Mouse (Mus musculus) urinary bladder, postnatal 25 days (tissue): Measurements from ENCODE around the gene Sft2d1.
"Not testable (repeated sequence)": the region's sequence is repeated elsewhere in the genome, so short reads cannot be mapped to it uniquely, and the experiment has no call there.

Source experiments
- DNase-seq: peaks from one replicate; pipeline ENCODE4 v3.0.0; 2022; ENCODE audit warnings: low spot score

Gene Sft2d1

DNA sequence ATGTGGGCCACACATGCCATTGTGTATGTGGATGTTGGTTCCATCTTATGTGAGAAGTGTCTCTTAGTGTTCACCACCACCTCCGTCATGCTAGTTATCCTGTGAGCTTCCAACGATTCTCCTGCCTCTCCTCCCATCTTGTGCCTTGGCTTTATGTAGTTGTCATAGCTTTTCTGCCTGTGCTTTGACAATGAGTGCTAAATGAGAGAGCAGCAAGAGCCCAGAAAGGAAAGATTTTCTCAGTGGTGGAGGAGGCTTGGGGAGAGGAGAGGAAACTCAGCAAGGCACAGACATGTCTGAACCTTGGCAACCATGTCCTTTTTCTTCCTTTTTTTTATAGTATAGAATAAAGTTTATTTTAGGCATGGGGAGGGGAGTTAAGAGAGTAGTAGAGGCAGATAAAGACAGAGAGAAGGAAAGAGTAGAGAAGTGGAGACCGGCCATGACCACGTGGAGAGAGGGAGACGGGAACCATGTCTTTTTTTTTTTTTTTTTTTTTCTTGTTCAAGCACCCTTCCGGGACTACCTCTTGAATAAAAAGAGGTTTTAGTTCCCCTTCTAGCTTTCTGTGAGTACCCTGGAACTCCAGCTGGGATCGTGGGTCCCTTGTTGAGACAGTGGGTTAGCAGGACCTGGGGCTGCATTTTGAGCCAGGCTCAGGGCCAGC, 8.0 kb upstream of the Sft2d1 start:
- no peak for DNase-seq

DNA sequence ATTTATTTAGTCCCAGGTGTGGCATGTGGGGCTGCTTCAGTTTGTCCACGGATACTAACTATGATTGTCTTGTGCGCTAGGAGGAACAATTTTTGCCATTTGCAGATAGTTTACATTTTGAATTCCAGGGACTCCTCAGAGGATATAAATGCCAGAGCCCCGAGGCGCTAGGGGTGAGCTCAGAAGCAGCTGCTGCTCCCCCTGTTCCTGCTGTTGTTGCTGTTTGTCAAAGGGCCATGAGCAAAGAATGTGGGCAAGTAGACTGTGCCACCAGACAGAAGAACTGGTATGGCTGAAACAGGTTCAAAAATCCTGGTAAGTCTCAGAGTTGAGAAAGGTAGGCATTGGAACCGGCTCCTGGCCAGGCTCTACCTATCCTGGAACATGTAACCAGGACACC, 7.2 kb upstream of the Sft2d1 start:
- no peak for DNase-seq

GRCm38 (mm10) chr17:8305801-8306200, 5.1 kb upstream of the Sft2d1 start:
- no peak for DNase-seq

GRCm38 (mm10) chr17:8311751-8312150, 849 bp downstream of the Sft2d1 start:
- no peak for DNase-seq

GRCm38 (mm10) chr17:8313976-8314375, 3.1 kb downstream of the Sft2d1 start:
- no peak for DNase-seq

DNA sequence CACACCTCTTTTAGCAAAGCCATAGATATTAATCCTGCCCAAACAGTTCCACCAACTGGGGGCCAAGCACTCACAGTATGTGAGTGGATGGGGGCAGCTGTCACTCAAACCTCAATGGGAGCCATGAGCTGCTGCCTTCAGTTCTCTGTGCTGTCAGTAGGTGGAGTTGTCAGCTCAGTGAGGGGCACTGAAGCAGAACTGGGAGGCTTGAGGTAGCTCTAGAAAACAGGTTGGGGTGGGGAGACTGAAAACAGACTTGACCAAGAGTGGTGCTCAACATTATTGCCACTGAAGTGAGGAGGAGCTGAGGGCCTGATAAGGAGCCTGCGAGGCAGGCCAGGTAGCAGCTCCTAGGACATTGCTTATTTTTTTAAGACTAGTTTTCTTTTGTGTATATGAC, 5.3 kb downstream of the Sft2d1 start:
- DNase-seq: no peak

GRCm38 (mm10) chr17:8326877-8327276, 16.0 kb downstream of the Sft2d1 start:
- not testable (repeated sequence) for DNase-seq

GRCm38 (mm10) chr17:8328511-8329174, 17.7 kb downstream of the Sft2d1 start:
- no peak for DNase-seq

GRCm38 (mm10) chr17:8330602-8331001, 19.7 kb downstream of the Sft2d1 start:
- DNase-seq: no peak

DNA sequence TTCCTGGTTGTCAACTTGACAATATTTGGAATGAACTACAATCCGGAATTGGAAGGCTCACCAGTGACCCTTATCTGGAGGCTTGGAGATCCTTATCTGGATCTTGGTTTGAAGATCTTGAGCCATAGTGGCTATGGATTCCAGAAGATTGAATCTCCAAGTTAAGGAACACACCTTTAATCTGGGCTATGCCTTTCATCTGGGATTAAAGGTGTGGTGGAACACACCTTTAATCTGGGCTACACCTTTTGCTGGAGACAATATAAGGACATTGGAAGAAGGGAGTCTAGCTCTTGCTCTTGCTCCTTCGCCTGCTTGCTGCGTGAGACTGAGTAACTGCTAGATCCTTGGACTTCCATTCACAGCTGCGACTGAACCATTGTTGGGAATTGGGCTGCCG, 26.3 kb downstream of the Sft2d1 start, which contains the start of gene Prr18:
Gene Prr18, plus strand, starts transcription at position 301 of the 400 bp plus-strand sequence.
- DNase-seq: not testable (repeated sequence)

DNA sequence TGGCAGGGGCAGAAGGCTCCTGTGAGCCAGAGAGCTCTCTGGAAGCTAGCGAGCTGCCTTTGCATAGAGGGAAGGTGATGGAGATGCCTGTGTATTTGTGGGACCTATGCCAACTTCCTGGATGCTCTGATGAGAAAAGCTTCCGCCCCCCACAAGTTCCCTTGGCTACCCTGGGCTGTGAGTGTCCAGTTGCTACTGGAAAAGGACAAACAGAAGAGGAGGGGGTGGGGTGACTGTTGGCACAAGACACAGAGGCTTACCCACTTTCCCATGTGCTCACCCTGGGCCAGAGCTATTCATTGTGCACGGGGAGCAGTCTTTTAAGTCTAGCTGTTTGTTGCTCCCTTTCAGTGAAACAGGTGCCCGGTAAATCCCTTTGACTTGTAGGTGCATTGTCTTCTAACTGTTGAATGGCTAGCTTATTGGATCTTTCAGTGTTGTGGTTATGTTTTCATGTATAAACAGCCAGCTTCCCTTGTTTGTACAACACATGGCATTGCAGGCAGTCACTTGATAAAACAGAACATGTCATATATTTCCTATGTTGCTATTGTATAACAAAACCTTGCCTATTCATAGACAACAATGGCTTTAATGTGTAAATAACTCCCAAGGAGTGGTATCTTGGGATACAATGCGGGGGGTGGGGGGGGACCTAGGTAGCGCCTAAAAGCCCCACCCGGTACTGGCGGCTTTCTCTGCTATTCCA, 28.9 kb downstream of the Sft2d1 start:
- no peak for DNase-seq

DNA sequence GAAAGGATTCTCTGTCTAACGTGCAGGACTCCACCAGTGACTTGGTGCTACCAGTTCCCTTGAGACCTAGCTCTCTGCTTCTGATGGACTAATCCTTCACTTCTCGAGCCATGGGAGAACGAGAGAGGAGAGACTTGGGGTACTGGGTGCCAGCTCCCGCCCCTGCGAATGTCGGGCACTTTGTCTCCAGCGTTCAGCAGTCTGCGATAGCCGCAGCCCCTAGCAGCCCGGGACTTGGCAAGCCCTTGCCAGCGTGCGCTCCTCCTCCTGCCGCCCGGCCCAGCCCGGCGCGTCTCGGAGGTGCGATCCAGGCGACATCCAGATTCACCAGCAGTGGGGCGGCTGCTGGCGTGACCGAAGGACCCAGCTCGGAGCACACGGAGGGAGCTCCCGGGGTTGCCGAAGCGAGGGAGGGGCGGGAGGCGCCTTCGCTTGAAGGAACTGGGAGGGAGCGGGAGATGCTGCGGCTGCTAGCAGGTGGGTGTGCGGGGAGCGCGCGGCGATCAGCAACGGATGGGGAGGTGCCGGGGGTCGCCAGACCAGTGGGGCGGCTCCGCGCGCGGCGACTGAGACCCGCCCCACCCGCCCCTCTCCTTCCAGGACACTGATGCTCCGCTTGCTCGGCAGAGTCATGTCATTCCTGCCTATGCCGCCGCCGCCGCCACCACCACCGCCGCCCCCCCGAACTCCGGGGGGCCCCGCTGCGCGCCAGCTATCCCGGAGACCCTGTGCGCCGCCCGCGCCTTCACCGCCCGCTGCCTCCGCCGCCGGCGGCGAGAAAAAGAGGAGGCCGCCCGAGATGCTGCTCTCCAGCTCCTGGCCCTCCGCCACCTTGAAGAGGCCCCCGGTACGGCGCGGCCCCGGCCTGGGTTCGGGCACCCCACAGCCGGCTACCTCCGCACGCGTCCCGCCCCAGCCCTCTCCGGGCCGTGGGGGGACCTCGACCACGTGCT, 29.8 kb downstream of the Sft2d1 start:
- no peak for DNase-seq

GRCm38 (mm10) chr17:8341360-8341963, 30.6 kb downstream of the Sft2d1 start:
- no peak for DNase-seq

DNA sequence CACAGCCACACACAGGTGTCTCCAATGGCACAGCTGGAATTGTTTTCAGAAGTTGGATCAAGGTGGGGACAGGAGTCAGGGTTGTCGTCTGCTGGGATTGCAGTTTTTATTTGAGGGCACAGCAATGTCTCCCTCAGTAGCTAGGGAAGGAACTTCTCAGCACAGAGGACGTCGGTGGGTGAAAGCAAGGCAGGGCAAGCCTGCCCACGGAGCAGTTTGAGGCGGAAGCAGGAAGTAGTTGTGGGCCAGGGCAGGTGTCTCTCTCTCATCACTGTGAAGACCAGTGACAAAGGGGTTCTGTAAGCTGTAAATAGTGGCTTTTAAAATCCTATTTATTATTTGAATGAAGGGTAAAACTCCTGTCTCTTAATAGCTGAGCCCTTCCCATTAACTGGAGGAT, 31.8 kb downstream of the Sft2d1 start:
- no peak for DNase-seq

DNA sequence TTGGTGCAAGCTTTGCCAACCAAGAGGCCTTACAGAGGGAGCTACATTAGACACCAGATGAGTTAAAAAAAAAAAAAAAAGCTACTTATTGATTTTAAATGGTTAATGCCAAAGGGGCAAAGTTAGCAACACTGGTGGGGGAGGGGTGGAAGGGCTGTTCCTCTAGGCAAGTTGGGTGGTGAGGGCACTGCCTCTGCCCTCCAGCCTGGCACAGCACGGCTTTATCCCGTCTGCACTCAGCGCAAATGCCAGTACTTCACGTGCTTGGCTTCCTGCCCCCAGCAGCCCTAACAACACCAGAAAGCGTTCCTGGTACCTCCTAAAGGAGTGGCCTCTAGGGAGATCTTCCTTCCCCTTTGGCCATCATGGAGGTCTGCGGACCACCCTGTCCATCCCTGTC, 32.5 kb downstream of the Sft2d1 start:
- no peak for DNase-seq

- DNase-seq: no peak
Observed at GRCm38 (mm10) chr17:8347765-8348285, 36.9 kb downstream of the Sft2d1 start.

DNA sequence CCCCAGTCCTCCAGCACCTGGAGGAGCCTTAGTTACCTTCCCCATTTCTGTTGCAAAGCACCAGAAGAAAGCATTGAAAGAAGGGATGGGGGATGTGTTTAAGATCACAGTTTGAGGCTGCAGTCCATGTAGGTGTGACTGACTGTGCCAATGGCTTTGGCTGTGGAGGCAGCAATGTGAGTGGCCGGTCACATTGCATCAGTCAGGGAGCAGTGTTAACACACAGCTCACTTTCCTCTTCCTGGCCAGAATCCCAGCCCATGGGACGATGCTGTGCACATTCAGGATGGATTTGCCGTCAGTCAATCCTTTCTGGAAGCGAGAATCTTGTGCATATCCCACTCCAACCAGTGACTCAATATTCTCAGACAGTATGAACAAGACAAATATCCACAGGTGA, 38.0 kb downstream of the Sft2d1 start:
- no peak for DNase-seq

GRCm38 (mm10) chr17:8351088-8351487, 40.2 kb downstream of the Sft2d1 start:
- no peak for DNase-seq

DNA sequence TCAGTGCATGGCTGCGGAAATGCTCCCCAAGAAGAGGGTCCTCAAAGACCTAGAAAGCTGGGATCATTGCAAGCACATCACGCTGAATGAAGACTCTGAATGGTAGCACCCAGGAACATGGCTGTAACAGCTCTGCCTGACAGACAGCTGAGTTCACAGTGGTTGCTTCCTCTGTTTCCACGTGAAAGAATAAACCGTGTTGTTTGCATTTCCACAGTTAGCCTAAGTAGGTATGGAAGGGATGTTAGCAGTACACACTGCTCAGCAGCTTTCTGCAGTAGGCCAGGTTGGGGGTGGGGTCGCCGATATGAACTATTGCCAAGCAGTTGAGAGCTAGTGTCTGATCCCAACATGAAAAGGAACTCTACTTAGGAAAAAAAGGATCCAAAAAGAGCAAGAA, 44.8 kb downstream of the Sft2d1 start, which contains the start of gene T2:
Gene T2, plus strand, starts transcription at position 301 of the 400 bp plus-strand sequence.
- DNase-seq: no peak

- DNase-seq: no peak
Observed at GRCm38 (mm10) chr17:8357498-8357897, 46.6 kb downstream of the Sft2d1 start.

- DNase-seq: no peak
Observed at GRCm38 (mm10) chr17:8360876-8361275, 50.0 kb downstream of the Sft2d1 start.
